In the genomic region with DNA sequence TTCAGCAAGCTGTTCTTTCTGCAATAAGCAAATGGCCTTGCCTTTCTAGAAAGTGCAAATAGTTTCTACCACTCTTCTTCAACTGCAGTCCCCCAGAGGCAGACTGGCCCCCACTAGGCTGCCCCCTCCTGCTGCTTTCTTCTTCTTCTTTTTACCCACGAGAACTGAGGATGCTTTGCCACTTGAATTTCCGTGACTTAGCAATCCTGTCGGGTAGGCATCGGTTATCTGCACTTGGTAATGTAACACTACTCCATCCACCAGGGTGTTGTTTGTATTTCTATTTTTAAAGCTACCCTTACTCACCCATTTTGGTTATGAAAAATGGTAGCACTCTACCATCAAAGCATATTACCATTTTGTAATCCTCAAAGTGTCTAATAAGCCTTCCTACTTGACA, we compare ENCODE assay signal across 24 mouse cellular contexts.
"Had no signal": no experiment of that assay in that cellular context is flagged by ENCODE, and none has a peak within 500 bp of the region (broad histone marks: within the 10 kb centered on the region; RNA-seq: fewer than 3 reads in every experiment).

No protein-coding gene starts in this region.

- DNase-seq: gastrocnemius, postnatal 10 days; gastrocnemius, postnatal 36 days; heart, adult 2 months; heart, postnatal 14 days; heart, postnatal 36 days; kidney, adult 11 months; kidney, adult 2 months; kidney, adult 9 months; kidney, postnatal 14 days; kidney, postnatal 36 days; layer of hippocampus, adult 9-11 months; layer of hippocampus, postnatal 36 days; left cerebral cortex, postnatal 4 days had no signal

- H3K4me3 ChIP-seq: heart, adult 2 months; heart, embryonic 13.5 days; heart, embryonic 15.5 days; hindbrain, embryonic 13.5 days; hindbrain, embryonic 15.5 days; kidney, embryonic 15.5 days; limb, embryonic 13.5 days; limb, embryonic 15.5 days; liver, embryonic 12.5 days had no signal

- H3K27ac ChIP-seq: heart, adult 2 months; heart, embryonic 13.5 days; heart, embryonic 15.5 days; hindbrain, embryonic 13.5 days; hindbrain, embryonic 15.5 days; hindbrain, postnatal 0 days; kidney, embryonic 15.5 days; kidney, postnatal 0 days; limb, embryonic 13.5 days; limb, embryonic 15.5 days; liver, embryonic 12.5 days; liver, embryonic 14.5 days had no signal
